Mouse (Mus musculus) small intestine, adult 2 months (tissue): ENCODE results near the gene Bcas3.

Experiments
- CTCF ChIP-seq: fragments of 200-500 bp; IDR thresholded peaks from 2 replicates; pipeline ENCODE4 v1.5.1; 2012; ENCODE audit warnings: low read depth, mild to moderate bottlenecking, control low read depth, inconsistent platforms, low read length, moderate library complexity, mixed read lengths; ENCODE audit not compliant: insufficient replicate concordance, insufficient read length; ENCODE audit errors: extremely low read depth
- POLR2A ChIP-seq: fragments of 200-500 bp; IDR thresholded peaks from 2 replicates; pipeline ENCODE4 v1.6.1; 2012; ENCODE audit warnings: low read depth, mild to moderate bottlenecking, control low read depth, inconsistent platforms, low read length, moderate library complexity

DNA sequence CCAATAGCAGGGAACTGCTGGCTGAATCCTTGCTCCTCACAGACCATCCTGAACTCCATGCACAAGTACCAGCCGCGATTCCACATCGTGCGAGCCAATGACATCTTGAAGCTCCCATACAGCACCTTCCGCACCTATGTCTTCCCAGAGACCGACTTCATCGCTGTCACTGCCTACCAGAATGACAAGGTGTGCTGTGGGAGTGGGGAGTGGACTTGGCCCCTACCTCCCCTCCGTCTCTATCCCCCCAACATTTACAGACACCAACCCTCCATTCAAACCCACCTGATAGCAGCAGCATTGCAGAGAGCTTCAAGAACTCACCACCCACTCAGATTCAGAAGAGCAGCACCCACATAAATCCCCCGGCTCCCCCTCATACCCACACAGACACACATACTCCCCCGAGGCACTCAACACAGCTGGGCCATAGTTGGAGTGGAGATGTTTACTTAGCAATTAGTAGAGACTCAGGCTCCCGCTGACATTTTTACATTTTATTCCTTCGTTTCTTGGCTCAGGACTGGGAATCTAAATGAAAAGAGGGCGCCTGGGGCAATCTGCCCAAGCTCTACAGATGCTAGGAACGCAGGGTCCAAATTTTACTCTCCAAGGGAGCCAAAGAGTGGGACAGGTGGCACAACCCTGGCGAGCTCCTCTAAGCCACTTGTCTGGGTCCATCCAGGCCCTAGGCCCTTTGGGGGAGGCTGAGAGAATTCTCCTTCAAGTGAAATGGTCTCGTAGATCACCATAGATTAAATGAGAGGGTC is 483.0 kb downstream of the Bcas3 start:
- TF ChIP-seq CTCF, result no peak
- TF ChIP-seq POLR2A, result no peak
